Mouse (Mus musculus): Measurements from ENCODE around the gene Fcrl5. TPM values are rescaled to one million over a fixed set of nuclear protein-coding genes. Genes with fewer than 3 reads are reported as not detected.

The Fcrl5 gene
- polyA plus RNA-seq, 1 experiment from 2014 or later = not detected

- 94% methylated on average over 3 of the region's 3 CpGs for WGBS
- ATAC-seq = no peak
- no peak overlapping the region for H3K27ac ChIP-seq (ENCODE audit: low read length)
- no peak overlapping the region for H3K4me3 ChIP-seq (ENCODE audit: low read depth, low read length)
- no peaks in the 10 kb centered on the region for H3K27me3 ChIP-seq (ENCODE audit: control insufficient read depth, insufficient read depth, low read depth, low read length)
- H3K4me1 ChIP-seq (ENCODE audit: control insufficient read depth, insufficient read depth, low read length) = peaks cover 10% of the 10 kb centered on the region
- H3K36me3 ChIP-seq (ENCODE audit: control insufficient read depth, insufficient read depth, low read length) = peaks cover 48% of the 10 kb centered on the region
- no peak overlapping the region for H3K9ac ChIP-seq (ENCODE audit: low read depth, low read length)
- no peaks in the 10 kb centered on the region for H3K9me3 ChIP-seq (replicated peaks; ENCODE audit: control insufficient read depth, low read length, poor library complexity, severe bottlenecking)
- H3K4me2 ChIP-seq (ENCODE audit: low read length) = no peak overlapping the region
Measured at GRCm38 (mm10) chr3:87530234-87530633, 94.7 kb downstream of the Fcrl5 start.

GRCm38 (mm10) chr3:87533667-87534378, 98.2 kb downstream of the Fcrl5 start:
- H3K27me3 ChIP-seq (ENCODE audit: control insufficient read depth, insufficient read depth, low read depth, low read length) = no peaks in the 10 kb centered on the region
- no peaks in the 10 kb centered on the region for H3K4me1 ChIP-seq (ENCODE audit: control insufficient read depth, insufficient read depth, low read length)
- H3K9me3 ChIP-seq (replicated peaks; ENCODE audit: control insufficient read depth, low read length, poor library complexity, severe bottlenecking) = no peaks in the 10 kb centered on the region
- no peak overlapping the region for H3K27ac ChIP-seq (ENCODE audit: low read length)
- no peak overlapping the region for H3K4me2 ChIP-seq (ENCODE audit: low read length)
- no peak overlapping the region for H3K9ac ChIP-seq (ENCODE audit: low read depth, low read length)
- peaks cover 63% of the 10 kb centered on the region for H3K36me3 ChIP-seq (ENCODE audit: control insufficient read depth, insufficient read depth, low read length)
- 95% methylated on average over 7 of the region's 7 CpGs for WGBS
- ATAC-seq = no peak
- no peak overlapping the region for H3K4me3 ChIP-seq (ENCODE audit: low read depth, low read length)

GRCm38 (mm10) chr3:87538034-87538433, 102.5 kb downstream of the Fcrl5 start:
- H3K36me3 ChIP-seq (ENCODE audit: control insufficient read depth, insufficient read depth, low read length) = peaks cover 30% of the 10 kb centered on the region
- no peaks in the 10 kb centered on the region for H3K9me3 ChIP-seq (replicated peaks; ENCODE audit: control insufficient read depth, low read length, poor library complexity, severe bottlenecking)
- ATAC-seq = no peak
- H3K4me3 ChIP-seq (ENCODE audit: low read depth, low read length) = no peak overlapping the region
- H3K4me2 ChIP-seq (ENCODE audit: low read length) = no peak overlapping the region
- WGBS = 90% methylated on average over 10 of the region's 10 CpGs
- no peak overlapping the region for H3K27ac ChIP-seq (ENCODE audit: low read length)
- no peaks in the 10 kb centered on the region for H3K27me3 ChIP-seq (ENCODE audit: control insufficient read depth, insufficient read depth, low read depth, low read length)
- H3K4me1 ChIP-seq (ENCODE audit: control insufficient read depth, insufficient read depth, low read length) = no peaks in the 10 kb centered on the region; the same call in 1 of the 2 replicates
- no peak overlapping the region for H3K9ac ChIP-seq (ENCODE audit: low read depth, low read length)

- Histone ChIP-seq H3K9me3 (replicated peaks; ENCODE audit: control insufficient read depth, low read length, poor library complexity, severe bottlenecking) (no peaks in the 10 kb centered on the region), H3K4me3 (ENCODE audit: low read depth, low read length) (no peak overlapping the region), H3K4me2 (ENCODE audit: low read length) (no peak overlapping the region), H3K27me3 (ENCODE audit: control insufficient read depth, insufficient read depth, low read depth, low read length) (no peaks in the 10 kb centered on the region), H3K9ac (ENCODE audit: low read depth, low read length) (no peak overlapping the region), H3K4me1 (ENCODE audit: control insufficient read depth, insufficient read depth, low read length) (no peaks in the 10 kb centered on the region; the same call in 1 of the 2 replicates), H3K36me3 (ENCODE audit: control insufficient read depth, insufficient read depth, low read length) (peaks cover 23% of the 10 kb centered on the region), H3K27ac (ENCODE audit: low read length) (no peak overlapping the region)
- WGBS = 66% methylated on average over 11 of the region's 11 CpGs
- ATAC-seq = no peak
Measured at GRCm38 (mm10) chr3:87540028-87540675, 104.6 kb downstream of the Fcrl5 start.

- H3K27ac ChIP-seq (ENCODE audit: low read length) = no peak overlapping the region
- H3K4me1 ChIP-seq (ENCODE audit: control insufficient read depth, insufficient read depth, low read length) = no peaks in the 10 kb centered on the region; the same call in 1 of the 2 replicates
- no peak overlapping the region for H3K4me3 ChIP-seq (ENCODE audit: low read depth, low read length)
- no peak overlapping the region for H3K9ac ChIP-seq (ENCODE audit: low read depth, low read length)
- H3K9me3 ChIP-seq (replicated peaks; ENCODE audit: control insufficient read depth, low read length, poor library complexity, severe bottlenecking) = no peaks in the 10 kb centered on the region
- WGBS = 14% methylated on average over 8 of the region's 8 CpGs
- peaks cover 17% of the 10 kb centered on the region for H3K36me3 ChIP-seq (ENCODE audit: control insufficient read depth, insufficient read depth, low read length)
- H3K27me3 ChIP-seq (ENCODE audit: control insufficient read depth, insufficient read depth, low read depth, low read length) = no peaks in the 10 kb centered on the region
- H3K4me2 ChIP-seq (ENCODE audit: low read length) = no peak overlapping the region
- ATAC-seq = no peak
Measured at GRCm38 (mm10) chr3:87540714-87541113, 105.1 kb downstream of the Fcrl5 start.

GRCm38 (mm10) chr3:87542481-87543215, 107.1 kb downstream of the Fcrl5 start:
- no peak overlapping the region for H3K9ac ChIP-seq (ENCODE audit: low read depth, low read length)
- H3K27me3 ChIP-seq (ENCODE audit: control insufficient read depth, insufficient read depth, low read depth, low read length) = no peaks in the 10 kb centered on the region
- H3K4me2 ChIP-seq (ENCODE audit: low read length) = no peak overlapping the region
- H3K36me3 ChIP-seq (ENCODE audit: control insufficient read depth, insufficient read depth, low read length) = peaks cover 6% of the 10 kb centered on the region; the same call in 1 of the 2 replicates
- 18% methylated on average over 7 of the region's 7 CpGs for WGBS
- H3K4me1 ChIP-seq (ENCODE audit: control insufficient read depth, insufficient read depth, low read length) = no peaks in the 10 kb centered on the region; the same call in 1 of the 2 replicates
- no peaks in the 10 kb centered on the region for H3K9me3 ChIP-seq (replicated peaks; ENCODE audit: control insufficient read depth, low read length, poor library complexity, severe bottlenecking)
- no peak overlapping the region for H3K27ac ChIP-seq (ENCODE audit: low read length)
- no peak for ATAC-seq
- no peak overlapping the region for H3K4me3 ChIP-seq (ENCODE audit: low read depth, low read length)

GRCm38 (mm10) chr3:87545554-87545953, 110.0 kb downstream of the Fcrl5 start:
- Histone ChIP-seq H3K4me1 (ENCODE audit: control insufficient read depth, insufficient read depth, low read length) (no peaks in the 10 kb centered on the region; the same call in 1 of the 2 replicates), H3K27ac (ENCODE audit: low read length) (no peak overlapping the region), H3K27me3 (ENCODE audit: control insufficient read depth, insufficient read depth, low read depth, low read length) (no peaks in the 10 kb centered on the region), H3K36me3 (ENCODE audit: control insufficient read depth, insufficient read depth, low read length) (no peaks in the 10 kb centered on the region), H3K4me3 (ENCODE audit: low read depth, low read length) (no peak overlapping the region), H3K9me3 (replicated peaks; ENCODE audit: control insufficient read depth, low read length, poor library complexity, severe bottlenecking) (no peaks in the 10 kb centered on the region), H3K4me2 (ENCODE audit: low read length) (no peak overlapping the region), H3K9ac (ENCODE audit: low read depth, low read length) (no peak overlapping the region)
- no peak for ATAC-seq
- 65% methylated on average over 3 of the region's 3 CpGs for WGBS

- Histone ChIP-seq H3K4me3 (ENCODE audit: low read depth, low read length) (no peak overlapping the region), H3K36me3 (ENCODE audit: control insufficient read depth, insufficient read depth, low read length) (no peaks in the 10 kb centered on the region), H3K4me2 (ENCODE audit: low read length) (no peak overlapping the region), H3K27ac (ENCODE audit: low read length) (no peak overlapping the region), H3K9ac (ENCODE audit: low read depth, low read length) (no peak overlapping the region), H3K4me1 (ENCODE audit: control insufficient read depth, insufficient read depth, low read length) (no peaks in the 10 kb centered on the region), H3K9me3 (replicated peaks; ENCODE audit: control insufficient read depth, low read length, poor library complexity, severe bottlenecking) (no peaks in the 10 kb centered on the region), H3K27me3 (ENCODE audit: control insufficient read depth, insufficient read depth, low read depth, low read length) (no peaks in the 10 kb centered on the region)
- WGBS = 68% methylated on average over 10 of the region's 10 CpGs
- ATAC-seq = no peak
Measured at GRCm38 (mm10) chr3:87546291-87546721, 110.7 kb downstream of the Fcrl5 start.

Data from midbrain, embryonic 16.5 days (tissue).